Mouse (Mus musculus): ENCODE data around the gene Nepn. TPM values are rescaled to one million over a fixed set of nuclear protein-coding genes. Genes with fewer than 3 reads are reported as not detected.

The Nepn gene
- total and polyA plus RNA-seq, 3 experiments = not detected

DNA sequence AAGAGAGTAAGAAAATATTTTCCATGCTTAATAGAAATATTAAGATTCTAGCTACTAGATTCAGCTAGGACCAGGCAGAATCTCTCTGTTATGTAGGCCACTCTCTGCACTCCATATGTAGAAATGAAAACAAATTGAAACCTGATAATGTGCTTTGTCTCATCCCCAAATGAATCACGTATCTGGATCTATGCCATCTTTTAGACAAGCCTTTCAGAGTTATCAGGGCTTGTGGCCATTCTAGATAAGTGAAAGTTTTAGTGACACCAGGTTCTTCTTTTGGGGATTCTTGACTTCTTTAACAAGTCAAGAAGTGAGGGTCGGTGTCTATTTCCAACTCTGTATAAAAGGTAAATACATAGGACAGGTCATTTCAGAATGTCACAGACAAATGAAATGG is 9.9 kb downstream of the Nepn start:
- in situ Hi-C loops (cut with MboI; ENCODE audit: low pct_ligation_motif_present, low pct_unique_long_range_greater_than_20kb, low sequenced_read_pairs) (loop anchor here (25.0 kb wide), 1 partner anchor 286 kb away; no protein-coding TSS in a partner anchor), dilution Hi-C loops (cut with MboI; ENCODE audit: extremely low pct_ligation_motif_present, extremely low pct_unique_long_range_greater_than_20kb, low sequenced_read_pairs) (no loop called here)
- Histone ChIP-seq H3K79me2 (replicated peaks; ENCODE audit: control insufficient read depth, extremely low read depth, insufficient read depth, poor library complexity, severe bottlenecking) (no peaks in the 10 kb centered on the region), H3K9me3 (replicated peaks; ENCODE audit: low read length) (no peaks in the 10 kb centered on the region), H3K4me2 (ENCODE audit: insufficient read depth, low read depth, poor library complexity, severe bottlenecking) (no peak overlapping the region), H3K36me3 (replicated peaks in 1 of 2; ENCODE audit: control insufficient read depth in 1 of 2, insufficient read depth in 1 of 2, low read length in 1 of 2) (no peaks in the 10 kb centered on the region), H3K27me3 (replicated peaks) (no peaks in the 10 kb centered on the region), H3K27ac (ENCODE audit: insufficient read depth, low read depth) (no peak overlapping the region), H3K4me3 (replicated peaks in 1 of 3; ENCODE audit: low read depth in 2 of 3, low read length in 2 of 3, poor library complexity in 1 of 3) (no peak overlapping the region), H3K4me1 (ENCODE audit: control insufficient read depth in 1 of 2, insufficient read depth in 2 of 2) (no peaks in the 10 kb centered on the region), H3K9ac (ENCODE audit: insufficient read depth, low read depth) (no peak overlapping the region)
- no peak for DNase-seq (ENCODE audit: extremely low read depth)
- TF ChIP-seq USF1 (IDR thresholded peaks at IDR 0.05; ENCODE audit: low read depth, low read length) (no peak), GABPA (IDR thresholded peaks at IDR 0.05; ENCODE audit: insufficient replicate concordance, low read depth, low read length) (no peak), NELFE (IDR thresholded peaks at IDR 0.05; ENCODE audit: low read depth, low read length) (no peak), TBP (conservative IDR thresholded peaks at IDR 0.05; ENCODE audit: low read depth, low read length) (no peak), POLR2A (IDR thresholded peaks at IDR 0.05; ENCODE audit: low read depth, low read length) (no peak), HCFC1 (IDR thresholded peaks at IDR 0.05; ENCODE audit: low read depth, low read length) (no peak), MXI1 (IDR thresholded peaks at IDR 0.05; ENCODE audit: low read depth, low read length) (no peak), SMC3 (IDR thresholded peaks at IDR 0.05; ENCODE audit: low read depth, low read length) (no peak), UBTF (IDR thresholded peaks at IDR 0.05; ENCODE audit: low read depth, low read length) (no peak), MYC (IDR thresholded peaks at IDR 0.05; ENCODE audit: low read depth, low read length) (no peak), MAZ (IDR thresholded peaks at IDR 0.05; ENCODE audit: low read depth, low read length) (no peak), CTCF (conservative IDR thresholded peaks at IDR 0.05 in 1 of 2, IDR thresholded peaks at IDR 0.05 in 1 of 2; ENCODE audit: low read depth in 2 of 2, low read length in 2 of 2) (no peak), EP300 (IDR thresholded peaks at IDR 0.05; ENCODE audit: low read length) (no peak), RAD21 (IDR thresholded peaks at IDR 0.05; ENCODE audit: low read depth, low read length) (no peak), ZKSCAN1 (IDR thresholded peaks at IDR 0.05; ENCODE audit: borderline replicate concordance, low read depth, low read length) (no peak), BHLHE40 (IDR thresholded peaks at IDR 0.05; ENCODE audit: low read depth, low read length) (no peak), ETS1 (conservative IDR thresholded peaks at IDR 0.05; ENCODE audit: low read depth, low read length) (no peak), TCF12 (IDR thresholded peaks at IDR 0.05; ENCODE audit: low read depth, low read length) (no peak), JUND (conservative IDR thresholded peaks at IDR 0.05; ENCODE audit: low read depth, low read length) (no peak)

- TF ChIP-seq IRF4 (IDR thresholded peaks at IDR 0.05; ENCODE audit: low read depth, low read length) = no peak
- no peak for TF ChIP-seq USF1 (IDR thresholded peaks at IDR 0.05; ENCODE audit: low read depth, low read length)
- TF ChIP-seq BHLHE40 (IDR thresholded peaks at IDR 0.05; ENCODE audit: low read depth, low read length) = no peak
- no peak for TF ChIP-seq MAFK (IDR thresholded peaks at IDR 0.05; ENCODE audit: insufficient replicate concordance, low read length)
- TF ChIP-seq MAX (IDR thresholded peaks at IDR 0.05; ENCODE audit: low read length) = no peak
- no peak for TF ChIP-seq CHD2 (IDR thresholded peaks at IDR 0.05; ENCODE audit: low read length)
- TF ChIP-seq GABPA (IDR thresholded peaks at IDR 0.05; ENCODE audit: insufficient replicate concordance, low read depth, low read length) = no peak
- no peak for TF ChIP-seq NRF1 (IDR thresholded peaks at IDR 0.05; ENCODE audit: low read depth, low read length)
- TF ChIP-seq ETS1 (conservative IDR thresholded peaks at IDR 0.05; ENCODE audit: low read depth, low read length) = no peak
- no peak for TF ChIP-seq JUN (IDR thresholded peaks at IDR 0.05; ENCODE audit: insufficient read depth, low read depth, low read length)
- no peak for TF ChIP-seq NELFE (IDR thresholded peaks at IDR 0.05; ENCODE audit: low read depth, low read length)
- TF ChIP-seq RAD21 (IDR thresholded peaks at IDR 0.05; ENCODE audit: low read depth, low read length) = no peak
- TF ChIP-seq ZNF384 (IDR thresholded peaks at IDR 0.05; ENCODE audit: low read depth, low read length) = no peak
- no peak for TF ChIP-seq UBTF (IDR thresholded peaks at IDR 0.05; ENCODE audit: low read depth, low read length)
- dilution Hi-C loops (cut with MboI; ENCODE audit: extremely low pct_ligation_motif_present, extremely low pct_unique_long_range_greater_than_20kb, low sequenced_read_pairs) = no loop called here
- no peaks in the 10 kb centered on the region for H3K79me2 ChIP-seq (replicated peaks; ENCODE audit: control insufficient read depth, extremely low read depth, insufficient read depth, poor library complexity, severe bottlenecking)
- H3K27me3 ChIP-seq (replicated peaks) = no peaks in the 10 kb centered on the region
- H3K4me2 ChIP-seq (ENCODE audit: insufficient read depth, low read depth, poor library complexity, severe bottlenecking) = no peak overlapping the region
- no peaks in the 10 kb centered on the region for H3K4me1 ChIP-seq (ENCODE audit: control insufficient read depth in 1 of 2, insufficient read depth in 2 of 2)
- H3K36me3 ChIP-seq (replicated peaks in 1 of 2; ENCODE audit: control insufficient read depth in 1 of 2, insufficient read depth in 1 of 2, low read length in 1 of 2) = no peaks in the 10 kb centered on the region
- H3K27ac ChIP-seq (ENCODE audit: insufficient read depth, low read depth) = no peak overlapping the region
- H3K9me3 ChIP-seq (replicated peaks; ENCODE audit: low read length) = no peaks in the 10 kb centered on the region
- in situ Hi-C loops (cut with MboI; ENCODE audit: low pct_ligation_motif_present, low pct_unique_long_range_greater_than_20kb, low sequenced_read_pairs) = loop anchor here (25.0 kb wide), 1 partner anchor 287 kb away; no protein-coding TSS in a partner anchor
- no peak for DNase-seq (ENCODE audit: extremely low read depth)
- H3K9ac ChIP-seq (ENCODE audit: insufficient read depth, low read depth) = no peak overlapping the region
- H3K4me3 ChIP-seq (replicated peaks in 1 of 3; ENCODE audit: low read depth in 2 of 3, low read length in 2 of 3, poor library complexity in 1 of 3) = no peak overlapping the region
These were observed 10.9 kb downstream of the Nepn start for GRCm38 (mm10) chr10:52399722-52400121.
